8 mouse cellular contexts compared by ENCODE assay signal in the genomic region with DNA sequence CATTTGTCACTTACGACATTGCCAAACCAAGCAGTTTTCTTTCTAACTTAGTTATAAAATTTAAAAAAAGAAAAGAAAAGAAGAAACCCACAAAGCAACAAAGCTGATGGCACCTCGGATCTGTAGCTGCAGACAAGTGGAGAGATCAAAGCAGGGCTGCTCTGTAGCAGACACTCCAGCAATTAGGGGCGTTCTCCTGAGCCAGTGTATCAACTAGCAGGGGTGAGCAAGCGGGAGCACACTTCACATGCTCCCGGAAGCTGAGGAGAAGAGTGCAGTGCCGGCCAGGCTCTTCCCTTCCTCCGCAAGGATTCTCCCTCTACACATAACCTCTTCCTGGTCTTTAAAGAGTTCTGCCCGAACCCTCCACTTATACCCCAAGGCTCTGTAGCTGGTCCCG.
DNase-seq lines count a peak whose midpoint lies in the region; ATAC-seq lines count a peak whose summit lies in the region.

No protein-coding gene starts in this region.

- 10% methylated on average over 9 of the region's 9 CpGs for WGBS in heart, embryonic 16.5 days
- WGBS in embryonic facial prominence, embryonic 10.5 days: 18% methylated on average over 9 of the region's 9 CpGs
- WGBS in hindbrain, embryonic 13.5 days: 12% methylated on average over 9 of the region's 9 CpGs
- 12% methylated on average over 9 of the region's 9 CpGs for WGBS in midbrain, embryonic 12.5 days

- H3K36me3 ChIP-seq in heart, embryonic 16.5 days (ENCODE audit: control insufficient read depth, insufficient read depth): no peaks in the 10 kb centered on the region
- no peaks in the 10 kb centered on the region for H3K36me3 ChIP-seq in embryonic facial prominence, embryonic 10.5 days (replicated peaks)
- H3K36me3 ChIP-seq in hindbrain, embryonic 13.5 days: no peaks in the 10 kb centered on the region
- H3K36me3 ChIP-seq in midbrain, embryonic 12.5 days: no peaks in the 10 kb centered on the region

- H3K4me2 ChIP-seq in heart, embryonic 16.5 days (ENCODE audit: low read depth, low read length): peak overlapping the region; percentile 71
- H3K4me2 ChIP-seq in hindbrain, embryonic 13.5 days: peak overlapping the region; percentile 29; the same call in 1 of the 2 replicates
- peak overlapping the region; percentile 45 for H3K4me2 ChIP-seq in midbrain, embryonic 12.5 days (replicated peaks)

- peak overlapping the region; percentile 27; the same call in 1 of the 2 replicates for H3K9ac ChIP-seq in heart, embryonic 16.5 days (ENCODE audit: low read length)
- H3K9ac ChIP-seq in hindbrain, embryonic 13.5 days: no peak overlapping the region
- no peak overlapping the region for H3K9ac ChIP-seq in midbrain, embryonic 12.5 days (replicated peaks)

- ATAC-seq in heart, embryonic 16.5 days (replicated peaks; ENCODE audit: extremely low read depth, insufficient read depth, low FRiP score): 0 out of 2 replicates have a peak, but pooled peaks have one; percentile 43
- ATAC-seq in hindbrain, embryonic 13.5 days (ENCODE audit: low FRiP score): no peak
- ATAC-seq in midbrain, embryonic 12.5 days (ENCODE audit: low FRiP score, low read depth): 0 out of 2 replicates have a peak, but pooled peaks have one; percentile 50

- H3K27me3 ChIP-seq in heart, embryonic 16.5 days (ENCODE audit: control insufficient read depth, insufficient read depth, low read length): peaks cover 6% of the 10 kb centered on the region
- H3K27me3 ChIP-seq in embryonic facial prominence, embryonic 10.5 days (replicated peaks; ENCODE audit: low read depth, poor library complexity, severe bottlenecking): peaks cover 76% of the 10 kb centered on the region
- peaks cover 81% of the 10 kb centered on the region for H3K27me3 ChIP-seq in hindbrain, embryonic 13.5 days
- H3K27me3 ChIP-seq in midbrain, embryonic 12.5 days: peaks cover 87% of the 10 kb centered on the region

- no peak for DNase-seq in heart, adult 11 months
- DNase-seq in embryonic facial prominence, embryonic 10.5 days (ENCODE audit: low spot score): no peak
- no peak for DNase-seq in frontal cortex, adult 2 months (ENCODE audit: extremely low spot score in 1 of 2, low spot score in 1 of 2)
- no peak for DNase-seq in natural killer cell, adult 2 months (ENCODE audit: low spot score in 2 of 2)
- no peak for DNase-seq in thymus, postnatal 14 days

- H3K9me3 ChIP-seq in heart, embryonic 16.5 days (replicated peaks; ENCODE audit: control insufficient read depth, low read length): 0 out of 2 replicates have a peak, but pooled peaks cover 3% of the 10 kb centered on the region
- 0 out of 2 replicates have a peak, but pooled peaks cover 2% of the 10 kb centered on the region for H3K9me3 ChIP-seq in embryonic facial prominence, embryonic 10.5 days
- H3K9me3 ChIP-seq in hindbrain, embryonic 13.5 days: no peaks in the 10 kb centered on the region
- H3K9me3 ChIP-seq in midbrain, embryonic 12.5 days: no peaks in the 10 kb centered on the region

- H3K4me3 ChIP-seq in heart, embryonic 16.5 days (ENCODE audit: low read length): peak overlapping the region; percentile 47
- H3K4me3 ChIP-seq in embryonic facial prominence, embryonic 10.5 days: peak overlapping the region; percentile 41
- no peak overlapping the region for H3K4me3 ChIP-seq in hindbrain, embryonic 13.5 days
- peak overlapping the region; percentile 21; the same call in 1 of the 2 replicates for H3K4me3 ChIP-seq in midbrain, embryonic 12.5 days

- peaks cover 11% of the 10 kb centered on the region for H3K4me1 ChIP-seq in heart, embryonic 16.5 days (ENCODE audit: control insufficient read depth, insufficient read depth, low read length)
- H3K4me1 ChIP-seq in embryonic facial prominence, embryonic 10.5 days: peaks cover 20% of the 10 kb centered on the region
- H3K4me1 ChIP-seq in hindbrain, embryonic 13.5 days (replicated peaks): peaks cover 28% of the 10 kb centered on the region
- H3K4me1 ChIP-seq in midbrain, embryonic 12.5 days: peaks cover 36% of the 10 kb centered on the region

- no peak overlapping the region for H3K27ac ChIP-seq in heart, embryonic 16.5 days (ENCODE audit: low read length)
- no peak overlapping the region for H3K27ac ChIP-seq in embryonic facial prominence, embryonic 10.5 days (replicated peaks)
- H3K27ac ChIP-seq in hindbrain, embryonic 13.5 days: no peak overlapping the region
- H3K27ac ChIP-seq in midbrain, embryonic 12.5 days (replicated peaks): no peak overlapping the region
